Mouse (Mus musculus) lung, postnatal 0 days (tissue): ENCODE results near the gene Tnfsf13b.

Source experiments
- CTCF ChIP-seq: IDR thresholded peaks from 2 replicates; pipeline ENCODE4 v1.5.1; 2016; ENCODE audit warnings: antibody characterized with exemption, mild to moderate bottlenecking
- EP300 ChIP-seq: IDR thresholded peaks from 2 replicates; pipeline ENCODE4 v1.6.1; 2016; ENCODE audit warnings: antibody characterized with exemption, mild to moderate bottlenecking, control low read depth

- no peak for TF ChIP-seq CTCF
- TF ChIP-seq EP300 = no peak
Observed at GRCm38 (mm10) chr8:10051576-10051975, 45.3 kb downstream of the Tnfsf13b start.
